Comparison of ENCODE assay signal across 20 mouse cellular contexts in genomic region chr13:32145916-32146315, GRCm38 (mm10).
DNase-seq lines count a peak whose midpoint lies in the region; ATAC-seq lines count a peak whose summit lies in the region.
"Had no signal": no experiment of that assay in that cellular context is flagged by ENCODE, and none has a peak within 500 bp of the region (broad histone marks: within the 10 kb centered on the region; RNA-seq: fewer than 3 reads in every experiment).

No protein-coding gene starts in this region.

- H3K4me1 ChIP-seq in liver, embryonic 15.5 days (replicated peaks): peaks cover 8% of the 10 kb centered on the region; the same call in 1 of the 2 replicates
- no peaks in the 10 kb centered on the region for H3K4me1 ChIP-seq in kidney, embryonic 14.5 days (ENCODE audit: control insufficient read depth, insufficient read depth, low read length)
- H3K4me1 ChIP-seq: forebrain, embryonic 15.5 days; limb, embryonic 10.5 days; midbrain, embryonic 15.5 days had no signal

- no peak for DNase-seq in cerebellum, postnatal 4 days (ENCODE audit: low spot score in 2 of 2)
- DNase-seq in c-Kit-positive CD71-positive TER-119-positive erythroid progenitor cells, embryonic 14.5 days (ENCODE audit: low spot score): peak; percentile 29
- DNase-seq in cerebellum, postnatal 10 days: peak; percentile 59 to 64
- no peak for DNase-seq in kidney, adult 11 months
- DNase-seq in kidney, adult 8-10 months: no peak
- DNase-seq: adrenal gland, postnatal 36 days; heart, postnatal 36 days; kidney, adult 9 months; lung, adult 2 months; lung, postnatal 36 days; thymus, adult 18-20 months had no signal

- 6% methylated on average over 1 of the region's 1 CpGs for WGBS in liver, embryonic 15.5 days (ENCODE audit: insufficient replicate concordance)
- 84% methylated on average over 1 of the region's 1 CpGs for WGBS in kidney, embryonic 14.5 days

- no peak overlapping the region for H3K4me2 ChIP-seq in liver, embryonic 15.5 days
- H3K4me2 ChIP-seq in kidney, embryonic 14.5 days (replicated peaks; ENCODE audit: low read depth, low read length): no peak overlapping the region
- H3K4me2 ChIP-seq: forebrain, embryonic 15.5 days; heart, embryonic 11.5 days; midbrain, embryonic 15.5 days had no signal

- no peak overlapping the region for H3K4me3 ChIP-seq in liver, embryonic 15.5 days (replicated peaks)
- no peak overlapping the region for H3K4me3 ChIP-seq in kidney, embryonic 14.5 days (ENCODE audit: low read length)
- H3K4me3 ChIP-seq: erythroblast, embryonic 14.5 days; forebrain, embryonic 15.5 days; limb, embryonic 10.5 days; midbrain, embryonic 15.5 days had no signal

- H3K9me3 ChIP-seq in liver, embryonic 15.5 days (replicated peaks): no peaks in the 10 kb centered on the region
- no peaks in the 10 kb centered on the region for H3K9me3 ChIP-seq in kidney, embryonic 14.5 days (ENCODE audit: control insufficient read depth, low read length)
- H3K9me3 ChIP-seq: forebrain, embryonic 15.5 days; limb, embryonic 10.5 days; midbrain, embryonic 15.5 days had no signal

- peak; percentile 96 for ATAC-seq in cerebellum, adult (ENCODE audit: insufficient number of reproducible peaks, low FRiP score, low TSS enrichment)
- ATAC-seq in liver, embryonic 15.5 days (ENCODE audit: insufficient read depth): peak; percentile 63
- no peak for ATAC-seq in kidney, embryonic 14.5 days (ENCODE audit: low FRiP score, low TSS enrichment)
- ATAC-seq: forebrain, embryonic 15.5 days; hindbrain, postnatal 0 days; midbrain, embryonic 15.5 days had no signal

- no peak overlapping the region for H3K27ac ChIP-seq in liver, embryonic 15.5 days (replicated peaks)
- H3K27ac ChIP-seq in kidney, embryonic 14.5 days (ENCODE audit: low read depth, low read length): no peak overlapping the region
- H3K27ac ChIP-seq: forebrain, embryonic 15.5 days; hindbrain, postnatal 0 days; limb, embryonic 10.5 days; midbrain, embryonic 15.5 days had no signal

- no peak overlapping the region for H3K9ac ChIP-seq in liver, embryonic 15.5 days
- H3K9ac ChIP-seq in kidney, embryonic 14.5 days (ENCODE audit: low read depth, low read length): no peak overlapping the region
- H3K9ac ChIP-seq: forebrain, embryonic 15.5 days; midbrain, embryonic 15.5 days had no signal

- H3K36me3 ChIP-seq in liver, embryonic 15.5 days (replicated peaks): no peaks in the 10 kb centered on the region
- no peaks in the 10 kb centered on the region for H3K36me3 ChIP-seq in kidney, embryonic 14.5 days (ENCODE audit: control insufficient read depth, insufficient read depth, low read length)
- H3K36me3 ChIP-seq: forebrain, embryonic 15.5 days; limb, embryonic 10.5 days; midbrain, embryonic 15.5 days had no signal

- H3K27me3 ChIP-seq in liver, embryonic 15.5 days: no peaks in the 10 kb centered on the region
- H3K27me3 ChIP-seq in kidney, embryonic 14.5 days (ENCODE audit: control insufficient read depth, insufficient read depth, low read length): no peaks in the 10 kb centered on the region
- H3K27me3 ChIP-seq: forebrain, embryonic 15.5 days; midbrain, embryonic 15.5 days had no signal

Comparison
In these comparisons a context has a peak if more than half of its experiments do, and no peak if none do; other contexts are left out.
1. DNase-seq: peak in c-Kit-positive CD71-positive TER-119-positive erythroid progenitor cells, embryonic 14.5 days (single experiment) and cerebellum, postnatal 10 days (2 of 2); none in cerebellum, postnatal 4 days (0 of 2), kidney, adult 11 months (single experiment) and kidney, adult 8-10 months (0 of 2).